Mouse (Mus musculus): ENCODE results near the gene Kat7.
A peak's percentile ranks its signal among the peaks of the same experiment; 100 is the strongest.

The Kat7 gene

GRCm38 (mm10) chr11:95279061-95279659 lies 30.9 kb downstream of the Kat7 start:
- no peak for DNase-seq (ENCODE audit: low spot score in 2 of 2)

GRCm38 (mm10) chr11:95276056-95276455 lies 34.0 kb downstream of the Kat7 start:
- DNase-seq (ENCODE audit: low spot score in 2 of 2): no peak

- DNase-seq (ENCODE audit: low spot score in 2 of 2): no peak
Observed at GRCm38 (mm10) chr11:95274613-95275012, 35.4 kb downstream of the Kat7 start.

- no peak for DNase-seq (ENCODE audit: low spot score in 2 of 2)
Observed at GRCm38 (mm10) chr11:95273661-95274060, 36.4 kb downstream of the Kat7 start.

GRCm38 (mm10) chr11:95266540-95267245 lies 43.4 kb downstream of the Kat7 start:
- DNase-seq (ENCODE audit: low spot score in 2 of 2): no peak

- DNase-seq (ENCODE audit: low spot score in 2 of 2): no peak
Observed at GRCm38 (mm10) chr11:95264455-95265013, 45.5 kb downstream of the Kat7 start.

GRCm38 (mm10) chr11:95263816-95264454 lies 46.1 kb downstream of the Kat7 start:
- no peak for DNase-seq (ENCODE audit: low spot score in 2 of 2)

GRCm38 (mm10) chr11:95261178-95261751 lies 48.8 kb downstream of the Kat7 start, which contains the start of gene Tac4:
Gene Tac4 (plus strand): TSS chr11:95261529.
- DNase-seq (ENCODE audit: low spot score in 2 of 2): peak in 1 of 2 experiments; percentile 34

GRCm38 (mm10) chr11:95259088-95259849 lies 50.8 kb downstream of the Kat7 start:
- DNase-seq (ENCODE audit: low spot score in 2 of 2): peak; percentile 93 to 95

GRCm38 (mm10) chr11:95258490-95258889 lies 51.6 kb downstream of the Kat7 start:
- DNase-seq (ENCODE audit: low spot score in 2 of 2): peak; percentile 80 to 92

GRCm38 (mm10) chr11:95257930-95258329 lies 52.1 kb downstream of the Kat7 start:
- DNase-seq (ENCODE audit: low spot score in 2 of 2): no peak

GRCm38 (mm10) chr11:95255747-95256146 lies 54.3 kb downstream of the Kat7 start:
- DNase-seq (ENCODE audit: low spot score in 2 of 2): no peak

GRCm38 (mm10) chr11:95254165-95254564 lies 55.9 kb downstream of the Kat7 start:
- DNase-seq (ENCODE audit: low spot score in 2 of 2): no peak

- no peak for DNase-seq (ENCODE audit: low spot score in 2 of 2)
Observed at GRCm38 (mm10) chr11:95252104-95252503, 57.9 kb downstream of the Kat7 start.

GRCm38 (mm10) chr11:95251295-95251694 lies 58.8 kb downstream of the Kat7 start:
- DNase-seq (ENCODE audit: low spot score in 2 of 2): peak; percentile 59 to 81

- DNase-seq (ENCODE audit: low spot score in 2 of 2): no peak
Observed at GRCm38 (mm10) chr11:95250110-95250509, 59.9 kb downstream of the Kat7 start.

- DNase-seq (ENCODE audit: low spot score in 2 of 2): no peak
Observed at GRCm38 (mm10) chr11:95247065-95247464, 63.0 kb downstream of the Kat7 start.

GRCm38 (mm10) chr11:95245456-95245855 lies 64.6 kb downstream of the Kat7 start:
- DNase-seq (ENCODE audit: low spot score in 2 of 2): no peak

- no peak for DNase-seq (ENCODE audit: low spot score in 2 of 2)
Observed at GRCm38 (mm10) chr11:95242653-95243052, 67.4 kb downstream of the Kat7 start.

- DNase-seq (ENCODE audit: low spot score in 2 of 2): no peak
Observed at GRCm38 (mm10) chr11:95238477-95238876, 71.6 kb downstream of the Kat7 start.

GRCm38 (mm10) chr11:95232329-95232696 lies 77.7 kb downstream of the Kat7 start:
- no peak for DNase-seq (ENCODE audit: low spot score in 2 of 2)
